Mouse (Mus musculus) myocyte (in vitro differentiated cells): ENCODE results near the gene Tubgcp6.

Experiments
- CEBPB ChIP-seq: IDR thresholded peaks from 2 replicates; pipeline ENCODE4 v1.6.1; 2011; ENCODE audit warnings: mild to moderate bottlenecking, moderate library complexity; ENCODE audit not compliant: poor library complexity, insufficient read depth, severe bottlenecking
- E2F4 ChIP-seq: IDR thresholded peaks from one replicate; pipeline ENCODE4 v1.6.1; 2011; ENCODE audit warnings: mild to moderate bottlenecking, control low read depth, moderate library complexity; ENCODE audit not compliant: insufficient read depth
- MAX ChIP-seq: IDR thresholded peaks from one replicate; pipeline ENCODE4 v1.6.1; 2011; ENCODE audit warnings: low read depth, mild to moderate bottlenecking, control low read depth
- MYOD1 ChIP-seq, 3 experiments: IDR thresholded peaks; one replicate each; pipeline ENCODE4 v1.6.1; 2011; ENCODE audit warnings: control low read depth in 2 of 3, low read depth in 2 of 3, mild to moderate bottlenecking in 2 of 3, moderate library complexity in 1 of 3; ENCODE audit not compliant: insufficient read length in 2 of 3, control insufficient read depth in 1 of 3
- MYOG ChIP-seq, 3 experiments: IDR thresholded peaks; one replicate each; pipeline ENCODE4 v1.6.1; 2011; ENCODE audit warnings: control low read depth in 2 of 3, low read depth in 2 of 3, mild to moderate bottlenecking in 2 of 3; ENCODE audit not compliant: insufficient read length in 2 of 3, control insufficient read depth in 1 of 3, insufficient read depth in 1 of 3
- POLR2A ChIP-seq: IDR thresholded peaks from one replicate; pipeline ENCODE4 v1.6.1; 2011; ENCODE audit warnings: low read depth, mild to moderate bottlenecking, control low read depth, moderate library complexity; ENCODE audit not compliant: insufficient read length
- REST ChIP-seq: IDR thresholded peaks from one replicate; pipeline ENCODE4 v1.6.1; 2011; ENCODE audit warnings: mild to moderate bottlenecking, control low read depth, moderate library complexity; ENCODE audit not compliant: insufficient read depth, insufficient read length
- TCF12 ChIP-seq: IDR thresholded peaks from one replicate; pipeline ENCODE4 v1.6.1; 2011; ENCODE audit warnings: mild to moderate bottlenecking, control low read depth; ENCODE audit not compliant: poor library complexity, insufficient read depth, severe bottlenecking
- TCF3 ChIP-seq: IDR thresholded peaks from one replicate; pipeline ENCODE4 v1.6.1; 2011; ENCODE audit warnings: low read depth, control low read depth; ENCODE audit not compliant: insufficient read length
- USF1 ChIP-seq: IDR thresholded peaks from one replicate; pipeline ENCODE4 v1.6.1; 2011; ENCODE audit warnings: low read depth, mild to moderate bottlenecking, control low read depth, moderate library complexity

DNA sequence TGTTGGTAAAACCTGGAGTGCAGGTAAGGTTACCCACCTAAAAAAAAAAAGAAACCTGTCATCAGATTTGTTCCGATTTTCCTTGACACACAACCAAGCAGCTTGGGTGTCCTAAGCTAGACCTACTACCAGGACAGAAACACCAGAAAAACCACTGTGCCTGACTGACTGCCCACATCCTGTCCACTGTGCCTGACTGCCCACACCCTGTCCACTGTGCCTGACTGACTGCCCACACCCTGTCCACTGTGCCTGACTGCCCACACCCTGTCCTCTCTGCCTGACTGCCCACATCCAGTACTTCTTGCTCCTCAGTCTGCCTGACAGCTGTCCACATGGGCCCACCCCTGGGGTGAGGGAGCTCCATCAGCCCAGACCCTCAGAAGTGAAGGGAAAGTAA lies 15.9 kb downstream of the Tubgcp6 start:
- no peak for TF ChIP-seq POLR2A
- no peak for TF ChIP-seq TCF3
- TF ChIP-seq E2F4, result no peak
- TF ChIP-seq MAX, result no peak
- TF ChIP-seq CEBPB, result no peak
- peak in 1 of 3 experiments; percentile 48 for TF ChIP-seq MYOG (IDR thresholded peaks at IDR 0.05; ENCODE audit: control insufficient read depth in 1 of 3, insufficient read depth in 1 of 3, insufficient read length in 2 of 3, low read depth in 2 of 3)
- TF ChIP-seq TCF12, result no peak
- TF ChIP-seq USF1, result no peak
- TF ChIP-seq REST, result no peak
- peak in 2 of 3 experiments; percentile 37 to 47 for TF ChIP-seq MYOD1 (IDR thresholded peaks at IDR 0.05; ENCODE audit: control insufficient read depth in 1 of 3, insufficient read length in 2 of 3, low read depth in 2 of 3)
